Mouse (Mus musculus): Measurements from ENCODE around the gene N4bp1.

N4bp1 gene

GRCm38 (mm10) chr8:86884489-86885463 is at the start of gene N4bp1:
Gene N4bp1, minus strand, starts transcription at chr8:86885258.
- peak; percentile 77 to 82 for DNase-seq (ENCODE audit: low read depth in 2 of 2, low spot score in 2 of 2)

- no peak for DNase-seq (ENCODE audit: low read depth in 2 of 2, low spot score in 2 of 2)
Measured at GRCm38 (mm10) chr8:86934841-86935240, 49.8 kb upstream of the N4bp1 start.

DNA sequence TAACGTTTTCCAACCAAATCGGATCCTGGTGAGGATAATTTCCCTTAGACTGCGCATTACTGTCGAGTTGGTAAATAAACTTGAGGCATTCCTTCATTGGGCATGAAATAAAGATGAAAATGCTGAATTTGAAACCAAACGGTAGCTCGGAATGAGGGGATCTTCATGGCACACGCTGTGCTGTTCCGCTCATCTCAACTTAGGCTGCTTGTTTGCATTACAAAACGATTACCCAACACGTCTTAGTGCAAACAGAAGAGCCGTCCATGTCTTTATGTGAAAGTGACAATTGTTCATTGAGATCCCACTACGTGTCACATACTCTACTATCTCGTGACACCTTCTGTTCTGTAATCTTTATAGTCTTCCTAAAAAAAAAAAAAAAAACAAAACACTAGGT is 49.3 kb upstream of the N4bp1 start:
- DNase-seq (ENCODE audit: low read depth in 2 of 2, low spot score in 2 of 2): no peak

DNA sequence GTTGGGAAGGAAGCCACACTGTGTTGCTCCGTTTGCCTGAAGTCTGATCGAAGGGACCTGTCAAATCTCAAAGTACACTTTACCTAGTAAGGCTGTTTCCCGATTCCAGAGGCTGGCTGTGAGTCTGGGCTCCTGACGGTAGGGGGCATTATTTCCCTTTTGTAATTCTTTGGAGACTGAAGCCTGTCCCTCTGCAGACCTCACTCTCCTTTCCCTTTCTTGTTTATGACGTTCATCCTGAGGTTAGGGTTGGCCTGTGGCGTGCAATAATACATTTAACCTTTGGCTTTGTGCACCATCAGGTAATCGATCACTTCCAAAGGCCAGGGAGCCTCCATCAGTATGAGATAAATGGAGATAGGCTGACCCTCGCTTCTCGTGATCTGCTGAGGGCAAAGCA is 48.8 kb upstream of the N4bp1 start:
- no peak for DNase-seq (ENCODE audit: low read depth in 2 of 2, low spot score in 2 of 2)

- DNase-seq (ENCODE audit: low read depth in 2 of 2, low spot score in 2 of 2): no peak
Measured at GRCm38 (mm10) chr8:86926237-86926636, 41.2 kb upstream of the N4bp1 start.

DNA sequence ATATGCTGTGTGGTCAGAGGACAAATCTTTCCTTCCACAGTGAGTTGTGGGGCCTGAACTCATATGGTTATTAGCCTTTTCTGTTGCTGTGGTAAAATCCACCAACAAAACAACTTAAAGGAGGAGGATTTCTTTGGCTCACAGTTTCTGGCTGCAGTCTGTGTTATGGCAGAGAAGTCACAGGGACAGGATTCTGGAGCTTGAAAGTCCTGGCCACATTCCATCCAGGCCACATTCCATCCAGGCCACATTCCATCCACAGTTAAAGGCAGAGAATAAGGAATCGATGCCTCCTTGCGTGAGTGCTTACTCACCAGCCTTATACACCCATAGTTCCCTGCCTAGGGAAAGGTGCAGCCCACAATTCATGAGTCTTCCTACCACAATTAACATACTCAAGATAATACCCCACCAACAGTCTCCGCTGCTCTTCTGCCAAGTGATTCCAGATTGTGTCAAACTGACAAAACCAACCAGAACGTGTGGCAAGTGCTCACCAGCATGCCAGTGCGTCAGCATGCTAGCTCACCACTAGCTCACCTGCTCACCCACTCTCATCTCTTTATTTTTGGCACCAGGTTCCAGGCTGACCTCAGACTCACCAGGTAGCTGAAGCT is 38.3 kb upstream of the N4bp1 start:
- DNase-seq (ENCODE audit: low read depth in 2 of 2, low spot score in 2 of 2): no peak

DNA sequence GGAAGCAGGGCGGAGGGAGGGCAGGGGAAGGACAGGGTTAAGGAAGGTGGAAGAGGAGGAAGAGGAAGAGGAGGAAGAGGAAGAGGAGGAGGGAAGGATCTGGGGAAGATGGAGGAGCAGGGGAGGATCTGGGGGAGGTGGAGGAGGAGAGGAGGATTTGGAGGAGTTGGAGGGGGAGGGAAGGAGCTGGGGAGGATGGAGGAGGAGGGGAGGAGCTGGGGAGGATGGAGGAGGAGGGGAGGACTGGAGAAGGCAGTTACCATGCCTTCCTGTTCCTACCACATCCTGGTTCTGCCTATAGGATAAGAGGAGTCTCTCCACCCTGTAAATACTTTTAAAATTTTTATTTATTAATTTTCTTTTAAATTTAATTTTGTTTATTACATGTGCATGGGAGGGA is 37.6 kb upstream of the N4bp1 start:
- no peak for DNase-seq (ENCODE audit: low read depth in 2 of 2, low spot score in 2 of 2)

DNA sequence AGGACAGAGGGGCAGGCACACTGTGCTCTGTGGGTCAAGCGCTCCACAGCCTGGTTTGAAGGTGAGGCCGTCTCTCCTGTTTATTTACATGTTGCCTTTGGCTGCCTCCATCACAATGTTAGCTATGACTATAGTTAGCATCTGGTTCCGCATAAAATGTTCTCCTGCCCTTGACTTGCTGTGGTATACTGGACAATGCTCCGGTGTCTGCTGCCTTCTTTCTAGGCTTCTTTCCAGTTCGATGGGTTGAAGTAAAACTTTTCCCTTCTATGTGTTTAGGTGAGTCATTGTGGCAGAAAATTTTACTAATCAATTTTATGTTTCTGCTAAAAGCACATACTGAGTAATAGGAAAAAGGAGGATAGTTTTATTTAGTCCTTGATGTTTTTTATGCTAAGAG is 37.1 kb upstream of the N4bp1 start:
- DNase-seq (ENCODE audit: low read depth in 2 of 2, low spot score in 2 of 2): no peak

- no peak for DNase-seq (ENCODE audit: low read depth in 2 of 2, low spot score in 2 of 2)
Measured at GRCm38 (mm10) chr8:86920996-86921395, 35.9 kb upstream of the N4bp1 start.

GRCm38 (mm10) chr8:86920455-86920854 is 35.4 kb upstream of the N4bp1 start:
- no peak for DNase-seq (ENCODE audit: low read depth in 2 of 2, low spot score in 2 of 2)

- no peak for DNase-seq (ENCODE audit: low read depth in 2 of 2, low spot score in 2 of 2)
Measured at GRCm38 (mm10) chr8:86920024-86920423, 35.0 kb upstream of the N4bp1 start.

GRCm38 (mm10) chr8:86919262-86919661 is 34.2 kb upstream of the N4bp1 start:
- no peak for DNase-seq (ENCODE audit: low read depth in 2 of 2, low spot score in 2 of 2)

- DNase-seq (ENCODE audit: low read depth in 2 of 2, low spot score in 2 of 2): no peak
Measured at GRCm38 (mm10) chr8:86918093-86918492, 33.0 kb upstream of the N4bp1 start.

- no peak for DNase-seq (ENCODE audit: low read depth in 2 of 2, low spot score in 2 of 2)
Measured at GRCm38 (mm10) chr8:86917689-86918088, 32.6 kb upstream of the N4bp1 start.

GRCm38 (mm10) chr8:86916369-86916768 is 31.3 kb upstream of the N4bp1 start:
- no peak for DNase-seq (ENCODE audit: low read depth in 2 of 2, low spot score in 2 of 2)

DNA sequence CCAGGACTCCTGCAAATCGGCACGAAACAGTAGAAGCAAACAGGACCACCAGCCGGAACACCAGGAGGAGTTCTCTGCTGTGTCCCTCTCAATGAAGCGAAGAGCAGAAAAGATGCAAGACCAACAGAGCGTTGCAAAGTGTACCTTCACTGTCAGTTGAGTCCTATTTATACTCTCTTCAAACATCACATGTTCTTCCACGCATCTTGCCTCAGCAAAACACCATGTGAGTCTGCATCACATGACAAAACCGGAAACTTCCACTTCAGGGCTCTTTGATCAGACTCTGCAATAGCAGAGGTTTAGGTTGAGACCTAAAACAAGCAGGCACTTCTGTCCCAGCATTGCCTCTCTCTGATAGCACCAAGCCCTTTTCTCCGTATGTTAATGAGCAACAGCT is 26.1 kb upstream of the N4bp1 start:
- no peak for DNase-seq (ENCODE audit: low read depth in 2 of 2, low spot score in 2 of 2)

GRCm38 (mm10) chr8:86910250-86910649 is 25.2 kb upstream of the N4bp1 start:
- no peak for DNase-seq (ENCODE audit: low read depth in 2 of 2, low spot score in 2 of 2)

DNA sequence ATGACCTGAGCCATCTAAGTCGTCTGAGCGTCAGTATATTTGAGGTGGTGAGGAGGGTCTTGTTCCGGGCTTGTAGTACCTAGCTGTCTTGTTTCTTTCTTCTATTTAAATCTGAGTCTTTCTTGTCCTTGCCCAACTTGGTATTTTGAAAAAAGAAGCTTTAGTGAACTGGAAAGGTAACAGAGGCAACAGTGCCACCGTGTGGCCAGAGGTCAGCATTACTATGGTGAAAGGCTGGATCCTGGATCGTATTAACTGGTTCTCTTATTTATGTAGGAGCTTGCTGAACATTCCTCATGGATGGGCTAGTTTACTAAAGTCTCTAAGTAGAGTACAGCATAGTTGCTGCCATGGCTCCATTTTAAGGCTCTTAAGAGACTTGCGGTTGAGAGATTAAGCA is 23.5 kb upstream of the N4bp1 start:
- DNase-seq (ENCODE audit: low read depth in 2 of 2, low spot score in 2 of 2): peak; percentile 42 to 66

DNA sequence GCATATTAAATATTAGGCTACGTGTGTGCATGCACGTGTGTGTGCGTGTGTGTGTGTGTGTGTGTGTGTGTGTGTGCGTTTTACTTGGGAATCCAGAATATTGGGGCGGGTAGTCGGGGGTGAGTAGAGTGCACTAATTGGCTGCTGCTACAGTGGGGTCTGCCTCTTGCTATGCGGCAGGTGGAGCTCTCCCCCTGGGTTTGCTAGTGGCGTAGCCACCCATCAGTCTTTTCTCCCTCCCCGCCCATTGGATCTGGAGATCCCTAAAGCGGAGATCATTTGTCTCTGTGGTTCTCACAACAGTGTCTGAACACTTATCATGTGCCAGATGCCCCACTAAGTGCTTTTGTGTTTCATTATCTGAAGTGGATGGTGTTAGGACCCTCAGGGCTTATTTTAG is 19.9 kb upstream of the N4bp1 start:
- DNase-seq (ENCODE audit: low read depth in 2 of 2, low spot score in 2 of 2): no peak

DNA sequence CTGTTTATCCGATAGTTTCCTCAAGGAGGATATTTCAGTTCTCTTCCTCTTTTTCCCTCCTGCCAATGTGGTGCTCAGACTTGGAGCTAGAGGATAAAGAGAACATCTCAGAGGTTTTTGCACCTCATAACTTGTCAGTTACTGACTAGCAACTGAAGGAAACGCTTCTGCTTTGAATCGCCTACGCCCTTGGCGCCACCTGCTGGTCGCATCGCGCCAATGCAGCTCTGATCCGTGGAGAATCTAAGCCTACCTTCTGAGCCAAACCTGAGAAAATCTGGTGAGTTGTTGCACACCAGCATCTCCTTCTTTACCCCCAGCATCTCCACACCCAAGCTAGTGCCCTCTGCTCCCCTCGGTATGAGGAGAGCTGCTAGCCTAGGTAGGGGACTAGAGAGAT is 18.0 kb upstream of the N4bp1 start:
- DNase-seq (ENCODE audit: low read depth in 2 of 2, low spot score in 2 of 2): peak; percentile 77 to 86

DNA sequence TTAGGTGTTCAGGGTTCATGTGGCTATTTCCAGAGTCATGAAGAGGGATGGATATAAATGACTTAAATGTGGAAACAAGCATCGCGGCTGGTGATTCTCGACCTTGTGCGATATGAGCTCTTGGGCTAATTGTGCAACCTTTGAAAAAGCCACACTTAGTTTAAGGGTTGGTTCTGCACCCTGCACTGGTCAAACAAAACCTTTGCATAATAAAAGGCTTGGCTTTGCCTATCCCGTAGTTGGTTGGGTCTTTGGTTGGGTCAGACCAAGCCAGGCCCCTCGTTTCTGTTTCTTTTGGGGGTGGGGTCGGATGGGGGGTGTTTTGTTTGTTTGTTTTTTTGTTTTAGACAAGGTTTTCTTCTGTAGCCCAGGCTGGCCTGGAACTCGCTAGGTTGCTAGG is 17.6 kb upstream of the N4bp1 start:
- DNase-seq (ENCODE audit: low read depth in 2 of 2, low spot score in 2 of 2): no peak

DNA sequence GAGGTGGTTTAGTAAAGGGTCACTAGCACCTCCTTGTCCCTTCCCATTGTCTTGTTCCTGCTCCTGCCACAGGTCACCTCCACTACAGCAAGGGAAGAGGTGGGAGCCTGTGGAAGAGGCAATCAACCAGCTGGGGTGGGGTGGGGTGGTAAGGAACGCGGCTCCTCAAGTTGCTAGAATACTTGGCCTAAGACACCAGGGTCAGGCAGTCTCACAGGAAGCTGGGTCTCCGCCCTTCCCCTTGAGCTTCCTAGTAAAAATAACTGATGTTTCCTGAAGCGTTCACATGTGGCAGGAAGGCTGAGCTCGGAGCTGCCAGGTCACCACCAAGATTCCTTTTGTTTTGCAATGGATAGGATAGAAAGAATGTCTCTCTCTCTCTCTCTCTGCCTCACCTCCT is 16.9 kb upstream of the N4bp1 start:
- DNase-seq (ENCODE audit: low read depth in 2 of 2, low spot score in 2 of 2): no peak
